Mouse (Mus musculus): Measurements from ENCODE around the gene Olfr103. TPM values are rescaled to one million over a fixed set of nuclear protein-coding genes. Genes with fewer than 3 reads are reported as not detected.

Olfr103 gene
- not detected in 4 replicates for total RNA-seq (2023)

GRCm38 (mm10) chr17:37339598-37339997 is at the start of gene Olfr103:
TSS of gene Olfr103 (minus strand) at chr17:37339698.

GRCm38 (mm10) chr17:37378733-37379132 is 39.2 kb upstream of the Olfr103 start, which contains the start of gene Olfr105-ps:
TSS of gene Olfr105-ps (plus strand) at chr17:37379033.

GRCm38 (mm10) chr17:37359282-37359681 is 19.8 kb upstream of the Olfr103 start, which contains the start of gene Olfr104-ps:
TSS of gene Olfr104-ps (plus strand) at chr17:37359582.

GRCm38 (mm10) chr17:37316954-37317353 is 22.5 kb downstream of the Olfr103 start, which contains the start of gene Olfr102:
TSS of gene Olfr102 (minus strand) at chr17:37317054.

GRCm38 (mm10) chr17:37304213-37304612 is 35.3 kb downstream of the Olfr103 start, which contains the start of gene Olfr101:
TSS of gene Olfr101 (minus strand) at chr17:37304313.

Other genes starting within 250 kb of the Olfr103 start
- not detected in 4 replicates for gene Olfr91, start 241.4 kb downstream of the Olfr103 start, total RNA-seq (2023)
- gene Olfr92, start 219.6 kb downstream of the Olfr103 start, total RNA-seq (2023): not detected in 4 replicates
- not detected in 4 replicates for gene Olfr93, start 178.2 kb downstream of the Olfr103 start, total RNA-seq (2023)
- gene Ubd, start 145.8 kb downstream of the Olfr103 start, total RNA-seq (2023): 0.89 TPM in 1 of 4 replicates, not detected in the others
- not detected in 4 replicates for gene Olfr94, start 138.7 kb downstream of the Olfr103 start, total RNA-seq (2023)
- gene Olfr95, start 126.6 kb downstream of the Olfr103 start, total RNA-seq (2023): not detected in 4 replicates
- not detected in 4 replicates for gene Olfr96, start 119.6 kb downstream of the Olfr103 start, total RNA-seq (2023)
- not detected in 4 replicates for gene Olfr97, start 102.4 kb downstream of the Olfr103 start, total RNA-seq (2023)
- not detected in 4 replicates for gene Olfr98, start 75.9 kb downstream of the Olfr103 start, total RNA-seq (2023)
- gene H2-M3, start 69.5 kb downstream of the Olfr103 start, total RNA-seq (2023): 56.5 to 62.1 TPM (median 57.9 TPM) in 4 replicates
- not detected in 4 replicates for gene Olfr99, start 56.2 kb downstream of the Olfr103 start, total RNA-seq (2023)
- not detected in 4 replicates for gene Olfr101, start 35.4 kb downstream of the Olfr103 start, total RNA-seq (2023)
- not detected in 4 replicates for gene Olfr102, start 22.6 kb downstream of the Olfr103 start, total RNA-seq (2023)
- not detected in 4 replicates for gene Olfr104-ps, start 19.9 kb upstream of the Olfr103 start, total RNA-seq (2023)
- gene Olfr105-ps, start 39.3 kb upstream of the Olfr103 start, total RNA-seq (2023): not detected in 4 replicates
- gene Olfr106-ps, start 50.7 kb upstream of the Olfr103 start, total RNA-seq (2023): not detected in 4 replicates
- gene Olfr107, start 59.5 kb upstream of the Olfr103 start, total RNA-seq (2023): 0.15 TPM in 1 of 4 replicates, not detected in the others
- gene Olfr108, start 105.8 kb upstream of the Olfr103 start, total RNA-seq (2023): not detected in 4 replicates
- not detected in 4 replicates for gene Olfr109, start 119.2 kb upstream of the Olfr103 start, total RNA-seq (2023)
- not detected in 4 replicates for gene H2-M2, start 143.9 kb upstream of the Olfr103 start, total RNA-seq (2023)
- not detected in 4 replicates for gene Olfr110, start 152.8 kb upstream of the Olfr103 start, total RNA-seq (2023)
- not detected in 4 replicates for gene Olfr111, start 168.3 kb upstream of the Olfr103 start, total RNA-seq (2023)
- gene Olfr112, start 229.8 kb upstream of the Olfr103 start, total RNA-seq (2023): not detected in 4 replicates
- not detected in 4 replicates for gene Olfr113, start 238.0 kb upstream of the Olfr103 start, total RNA-seq (2023)

Data from B cell, adult 62 days (primary cell).